Mouse (Mus musculus) naive thymus-derived CD4-positive, alpha-beta T cell, adult 2 months (primary cell): ENCODE measurements around the gene Rorc.
A peak's percentile ranks its signal among the peaks of the same experiment; 100 is the strongest.

Source experiments
- DNase-seq: peaks from one replicate; pipeline ENCODE4 v3.0.0-alpha.2; 2011; ENCODE audit warnings: low read depth

The Rorc gene

GRCm38 (mm10) chr3:94372641-94373040 is at the start of gene Rorc:
Gene Rorc (plus strand): TSS chr3:94372794.
- DNase-seq: no peak

GRCm38 (mm10) chr3:94328681-94329080 is 43.9 kb upstream of the Rorc start:
- no peak for DNase-seq

GRCm38 (mm10) chr3:94334442-94334841 is 38.2 kb upstream of the Rorc start:
- no peak for DNase-seq

- no peak for DNase-seq
Observed at GRCm38 (mm10) chr3:94338522-94338921, 34.1 kb upstream of the Rorc start.

- no peak for DNase-seq
Observed at GRCm38 (mm10) chr3:94341959-94342422, 30.6 kb upstream of the Rorc start, which contains the start of gene Them5. Gene Them5 (plus strand): TSS chr3:94342099.

- no peak for DNase-seq
Observed at GRCm38 (mm10) chr3:94342552-94342951, 30.0 kb upstream of the Rorc start.

- DNase-seq: no peak
Observed at GRCm38 (mm10) chr3:94344182-94344581, 28.4 kb upstream of the Rorc start.

GRCm38 (mm10) chr3:94344897-94345296 is 27.7 kb upstream of the Rorc start:
- DNase-seq: no peak

- no peak for DNase-seq
Observed at GRCm38 (mm10) chr3:94348146-94348545, 24.4 kb upstream of the Rorc start.

- DNase-seq: no peak
Observed at GRCm38 (mm10) chr3:94360812-94361211, 11.8 kb upstream of the Rorc start.

GRCm38 (mm10) chr3:94362138-94362537 is 10.5 kb upstream of the Rorc start, which contains the start of gene C2cd4d:
Gene C2cd4d (plus strand): TSS chr3:94362438.
- no peak for DNase-seq

GRCm38 (mm10) chr3:94363291-94364153 is 9.1 kb upstream of the Rorc start:
- no peak for DNase-seq

- DNase-seq: no peak
Observed at GRCm38 (mm10) chr3:94364154-94364526, 8.5 kb upstream of the Rorc start.

- peak; percentile 88 for DNase-seq
Observed at GRCm38 (mm10) chr3:94366761-94367160, 5.8 kb upstream of the Rorc start.

GRCm38 (mm10) chr3:94367511-94367910 is 5.1 kb upstream of the Rorc start:
- no peak for DNase-seq

- no peak for DNase-seq
Observed at GRCm38 (mm10) chr3:94368631-94369030, 4.0 kb upstream of the Rorc start.

GRCm38 (mm10) chr3:94369709-94370108 is 2.9 kb upstream of the Rorc start:
- no peak for DNase-seq

- DNase-seq: no peak
Observed at GRCm38 (mm10) chr3:94371637-94372036, 957 bp upstream of the Rorc start.

- no peak for DNase-seq
Observed at GRCm38 (mm10) chr3:94372038-94372437, 556 bp upstream of the Rorc start.

GRCm38 (mm10) chr3:94373090-94373489 is 496 bp downstream of the Rorc start:
- no peak for DNase-seq

GRCm38 (mm10) chr3:94373597-94374011 is 1.0 kb downstream of the Rorc start:
- DNase-seq: no peak

- DNase-seq: no peak
Observed at GRCm38 (mm10) chr3:94374636-94375035, 2.0 kb downstream of the Rorc start.

GRCm38 (mm10) chr3:94375146-94375545 is 2.6 kb downstream of the Rorc start:
- DNase-seq: no peak

- no peak for DNase-seq
Observed at GRCm38 (mm10) chr3:94375861-94376260, 3.3 kb downstream of the Rorc start.
